20 mouse cellular contexts compared by ENCODE assay signal in genomic region chr11:72103530-72103929, GRCm38 (mm10). TPM values are rescaled to one million over a fixed set of nuclear protein-coding genes. Genes with fewer than 3 reads are reported as not detected.
DNase-seq lines count a peak whose midpoint lies in the region; ATAC-seq and TF ChIP-seq lines count a peak whose summit lies in the region.
"Had no signal": no experiment of that assay in that cellular context is flagged by ENCODE, and none has a peak within 500 bp of the region (broad histone marks: within the 10 kb centered on the region; RNA-seq: fewer than 3 reads in every experiment).

No protein-coding gene starts in this region.

- peak overlapping the region; percentile 49; the same call in 1 of the 2 replicates for H3K27ac ChIP-seq in forebrain, embryonic 10.5 days
- no peak overlapping the region for H3K27ac ChIP-seq in forebrain, postnatal 0 days (ENCODE audit: low read depth, low read length)
- peak overlapping the region; percentile 46 for H3K27ac ChIP-seq in midbrain, embryonic 14.5 days (replicated peaks; ENCODE audit: low read depth, low read length)
- no peak overlapping the region; the same call in 1 of the 2 replicates for H3K27ac ChIP-seq in left cerebral cortex, adult 2 months
- H3K27ac ChIP-seq: heart, embryonic 13.5 days; intestine, embryonic 15.5 days; kidney, embryonic 15.5 days; limb, embryonic 15.5 days; liver, embryonic 15.5 days; macrophage had no signal

- H3K36me3 ChIP-seq in forebrain, embryonic 10.5 days (replicated peaks), result no peaks in the 10 kb centered on the region
- H3K36me3 ChIP-seq in forebrain, postnatal 0 days (ENCODE audit: insufficient read depth), result no peaks in the 10 kb centered on the region
- H3K36me3 ChIP-seq in midbrain, embryonic 14.5 days (ENCODE audit: control insufficient read depth, insufficient read depth, low read length), result no peaks in the 10 kb centered on the region
- H3K36me3 ChIP-seq: heart, embryonic 13.5 days; intestine, embryonic 15.5 days; kidney, embryonic 15.5 days; limb, embryonic 15.5 days; liver, embryonic 15.5 days; neural tube, embryonic 12.5 days had no signal

- no peak overlapping the region for H3K4me3 ChIP-seq in forebrain, embryonic 10.5 days
- H3K4me3 ChIP-seq in forebrain, postnatal 0 days (ENCODE audit: low read depth, low read length), result no peak overlapping the region
- H3K4me3 ChIP-seq in midbrain, embryonic 14.5 days (replicated peaks; ENCODE audit: low read depth, low read length), result no peak overlapping the region
- no peak overlapping the region for H3K4me3 ChIP-seq in left cerebral cortex, adult 2 months
- H3K4me3 ChIP-seq: erythroblast, embryonic 14.5 days; heart, embryonic 13.5 days; intestine, embryonic 15.5 days; kidney, embryonic 15.5 days; limb, embryonic 15.5 days; liver, embryonic 15.5 days; neural tube, embryonic 12.5 days had no signal

- no peaks in the 10 kb centered on the region for H3K27me3 ChIP-seq in forebrain, embryonic 10.5 days (ENCODE audit: poor library complexity, severe bottlenecking)
- H3K27me3 ChIP-seq in forebrain, postnatal 0 days (ENCODE audit: insufficient read depth, low read length), result no peaks in the 10 kb centered on the region
- H3K27me3 ChIP-seq in midbrain, embryonic 14.5 days (ENCODE audit: control insufficient read depth, insufficient read depth, low read length), result no peaks in the 10 kb centered on the region
- H3K27me3 ChIP-seq: intestine, embryonic 15.5 days; kidney, embryonic 15.5 days; limb, embryonic 15.5 days; liver, embryonic 15.5 days; neural tube, embryonic 12.5 days; Patski had no signal

- no peak for TF ChIP-seq CTCF in forebrain, postnatal 0 days (IDR thresholded peaks at IDR 0.05; ENCODE audit: low read depth)
- TF ChIP-seq CTCF in left cerebral cortex, adult 2 months (IDR thresholded peaks at IDR 0.05), result no peak

- WGBS in forebrain, embryonic 10.5 days, result 61% methylated on average over 7 of the region's 7 CpGs
- whole genome bisulfite sequencing in forebrain, postnatal 0 days, result 15% methylated on average over 7 of the region's 7 CpGs
- 54% methylated on average over 7 of the region's 7 CpGs for WGBS in midbrain, embryonic 14.5 days

- no peak overlapping the region for H3K9ac ChIP-seq in forebrain, postnatal 0 days
- H3K9ac ChIP-seq in midbrain, embryonic 14.5 days (replicated peaks; ENCODE audit: low read length), result no peak overlapping the region
- H3K9ac ChIP-seq: heart, embryonic 13.5 days; intestine, embryonic 15.5 days; kidney, embryonic 15.5 days; limb, embryonic 15.5 days; liver, embryonic 15.5 days; neural tube, embryonic 12.5 days had no signal

- 0 out of 2 replicates have a peak, but pooled peaks have one; percentile 32 for ATAC-seq in frontal cortex, adult (ENCODE audit: low TSS enrichment)
- peak; percentile 59 for ATAC-seq in forebrain, postnatal 0 days
- ATAC-seq in midbrain, embryonic 14.5 days (ENCODE audit: low FRiP score, low TSS enrichment), result no peak
- ATAC-seq: intestine, embryonic 15.5 days; Patski had no signal

- no peak overlapping the region for H3K4me2 ChIP-seq in forebrain, postnatal 0 days (ENCODE audit: low read depth)
- no peak overlapping the region for H3K4me2 ChIP-seq in midbrain, embryonic 14.5 days (ENCODE audit: low read length)
- H3K4me2 ChIP-seq: heart, embryonic 13.5 days; intestine, embryonic 15.5 days; kidney, embryonic 15.5 days; limb, embryonic 15.5 days; liver, embryonic 15.5 days; neural tube, embryonic 12.5 days had no signal

- peaks cover 3% of the 10 kb centered on the region; the same call in 1 of the 2 replicates for H3K9me3 ChIP-seq in forebrain, embryonic 10.5 days
- H3K9me3 ChIP-seq in forebrain, postnatal 0 days (ENCODE audit: low read length), result no peaks in the 10 kb centered on the region
- H3K9me3 ChIP-seq in midbrain, embryonic 14.5 days (ENCODE audit: control insufficient read depth, low read length), result no peaks in the 10 kb centered on the region
- H3K9me3 ChIP-seq: heart, embryonic 13.5 days; intestine, embryonic 15.5 days; kidney, embryonic 15.5 days; limb, embryonic 15.5 days; liver, embryonic 15.5 days; neural tube, embryonic 12.5 days had no signal

- intact Hi-C loops in left cerebral cortex, postnatal 14 days (cut with DNase I), result no loop called here
- intact Hi-C loops in left cerebral cortex, adult 2 months (cut with DNase I), result no loop called here

- no peak for DNase-seq in frontal cortex, postnatal 25 days (ENCODE audit: low spot score in 2 of 2)
- no peak for DNase-seq in forebrain, embryonic 10.5 days (ENCODE audit: extremely low spot score, low spot score)
- peak; percentile 38 for DNase-seq in forebrain, postnatal 0 days
- peak; percentile 29 for DNase-seq in midbrain, embryonic 14.5 days
- no peak for DNase-seq in kidney, adult 8-10 months
- DNase-seq in left cerebral cortex, postnatal 14 days (ENCODE audit: low spot score in 2 of 2), result no peak
- DNase-seq in left cerebral cortex, adult 2 months (ENCODE audit: extremely low spot score in 1 of 2, low spot score in 2 of 2), result no peak
- DNase-seq: adrenal gland, adult 8-10 months; gastrocnemius, postnatal 36 days; kidney, postnatal 4 days had no signal

- H3K4me1 ChIP-seq in forebrain, embryonic 10.5 days, result peaks cover 19% of the 10 kb centered on the region
- H3K4me1 ChIP-seq in forebrain, postnatal 0 days (ENCODE audit: insufficient read depth), result no peaks in the 10 kb centered on the region
- H3K4me1 ChIP-seq in midbrain, embryonic 14.5 days (ENCODE audit: control insufficient read depth, insufficient read depth, low read length), result no peaks in the 10 kb centered on the region
- H3K4me1 ChIP-seq: heart, embryonic 13.5 days; intestine, embryonic 15.5 days; kidney, embryonic 15.5 days; liver, embryonic 15.5 days had no signal

RNA-seq across cellular contexts. Expression of gene Pitpnm3, which starts 32.0 kb away (rescaled TPM):
- 0.02 and 0.04 TPM in 2 replicates for polyA plus RNA-seq in forebrain, embryonic 10.5 days (2016; fragmentation: Nextera tagmentation; extraction: Ambion mirVana)
- 7.8 and 14.0 TPM in 2 replicates for total RNA-seq in forebrain, postnatal 0 days (2014; rRNA removed)
- 1.9 and 3.2 TPM in 2 replicates for polyA plus RNA-seq in forebrain, postnatal 0 days (2015; fragmentation: Nextera tagmentation; extraction: Ambion mirVana)
- polyA plus RNA-seq in midbrain, embryonic 14.5 days (2014; fragmentation: Nextera tagmentation; extraction: Ambion mirVana), result 4.0 and 5.0 TPM in 2 replicates
- total RNA-seq in left cerebral cortex, postnatal 14 days (2021), result 10 to 100 TPM; 56.9 to 61.3 TPM
- 10 to 100 TPM; 88.9 to 92.4 TPM for total RNA-seq in left cerebral cortex, adult 2 months (2021)
- polyA plus RNA-seq: erythroblast, embryonic 14.5 days; liver, embryonic 15.5 days; macrophage had no signal

Comparison
In these comparisons a context has a peak if more than half of its experiments do, and no peak if none do; other contexts are left out.
1. DNase-seq: peak in forebrain, postnatal 0 days (single experiment) and midbrain, embryonic 14.5 days (single experiment); none in frontal cortex, postnatal 25 days (0 of 2), forebrain, embryonic 10.5 days (single experiment), kidney, adult 8-10 months (0 of 2), left cerebral cortex, postnatal 14 days (0 of 2) and left cerebral cortex, adult 2 months (0 of 2).
2. H3K27ac ChIP-seq: peak in forebrain, embryonic 10.5 days (single experiment) and midbrain, embryonic 14.5 days (single experiment); none in forebrain, postnatal 0 days (single experiment) and left cerebral cortex, adult 2 months (single experiment).